Mouse (Mus musculus): ENCODE measurements around the gene Dnah6.

DNA sequence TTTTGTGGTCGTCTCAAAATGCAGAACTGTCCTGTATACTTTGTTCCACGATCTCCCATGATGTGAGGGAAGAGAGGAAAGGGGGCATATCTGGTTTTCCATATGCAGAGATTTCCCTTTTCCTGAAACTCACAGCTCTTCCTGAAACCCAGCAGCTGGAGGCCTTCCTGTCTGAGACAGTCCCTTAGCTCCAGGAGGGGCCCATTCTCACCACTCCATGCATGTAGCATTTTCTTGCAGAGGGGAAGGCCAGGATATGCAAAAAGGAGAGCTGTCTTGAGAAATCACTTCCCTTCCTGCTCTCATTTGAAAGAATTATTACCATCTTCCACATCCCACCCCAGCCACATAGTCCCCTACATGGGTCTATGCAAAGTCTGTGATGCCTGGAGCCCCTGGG is 183.2 kb downstream of the Dnah6 start:
- TF ChIP-seq CTCF (IDR thresholded peaks at IDR 0.05; ENCODE audit: insufficient read depth, low read depth, low read length) = no peak
- no peak for TF ChIP-seq POLR2A (IDR thresholded peaks at IDR 0.05; ENCODE audit: insufficient read depth, low read depth, low read length)

All from olfactory bulb, adult 2 months (tissue).